Mouse (Mus musculus) heart, embryonic 14.5 days (tissue): ENCODE measurements around the gene Ifna9. TPM values are rescaled to one million over a fixed set of nuclear protein-coding genes. Genes with fewer than 3 reads are reported as not detected.

Experiments used
- ATAC-seq: fragments of 200-750 bp; cut with Nextera tagmentation; 2 replicates; pipeline ENCODE4 v1.8.0; 2017; ENCODE audit warnings: low read depth, moderate TSS enrichment; ENCODE audit not compliant: insufficient number of reproducible peaks, insufficient read depth, low FRiP score
- H3K27ac ChIP-seq, 2 experiments: fragments of 200-500 bp in 1 of 2; fragments of 300-500 bp in 1 of 2; sonication (generic) in 1 of 2; replicated peaks in 1 of 2; 2 replicates each; pipeline ENCODE4 v1.5.1; 2012 to 2014; ENCODE audit warnings: low read depth in 2 of 2, low read length in 2 of 2, control low read depth in 1 of 2, mild to moderate bottlenecking in 1 of 2, mixed read lengths in 1 of 2; ENCODE audit not compliant: control insufficient read depth in 1 of 2, insufficient read depth in 1 of 2
- H3K27me3 ChIP-seq: fragments of 300-500 bp; sonication (generic); 2 replicates; pipeline ENCODE4 v1.6.1; 2014; ENCODE audit warnings: mild to moderate bottlenecking, low read length, control low read depth; ENCODE audit not compliant: control insufficient read depth, insufficient read depth
- H3K36me3 ChIP-seq: fragments of 300-500 bp; sonication (generic); 2 replicates; pipeline ENCODE4 v1.6.1; 2014; ENCODE audit warnings: mild to moderate bottlenecking, control low read depth, low read length, mixed read lengths; ENCODE audit not compliant: control insufficient read depth, insufficient read depth
- H3K4me1 ChIP-seq, 2 experiments: fragments of 200-500 bp in 1 of 2; fragments of 300-500 bp in 1 of 2; sonication (generic) in 1 of 2; 2 replicates each; pipeline ENCODE4 v1.6.1; 2012 to 2014; ENCODE audit warnings: low read length in 2 of 2, control low read depth in 1 of 2, mixed read lengths in 1 of 2; ENCODE audit not compliant: control insufficient read depth in 2 of 2, insufficient read depth in 2 of 2
- H3K4me2 ChIP-seq: fragments of 300-500 bp; sonication (generic); 2 replicates; pipeline ENCODE4 v1.6.1; 2014; ENCODE audit warnings: mild to moderate bottlenecking, low read length
- H3K4me3 ChIP-seq, 2 experiments: fragments of 200-500 bp in 1 of 2; fragments of 300-500 bp in 1 of 2; sonication (generic) in 1 of 2; 2 replicates each; pipeline ENCODE4 v1.5.1; 2012 to 2014; ENCODE audit warnings: low read length in 2 of 2, mild to moderate bottlenecking in 2 of 2, control low read depth in 1 of 2, low read depth in 1 of 2, moderate library complexity in 1 of 2; ENCODE audit not compliant: control insufficient read depth in 1 of 2, insufficient read depth in 1 of 2
- H3K9ac ChIP-seq: fragments of 300-500 bp; sonication (generic); 2 replicates; pipeline ENCODE4 v1.6.1; 2014; ENCODE audit warnings: mild to moderate bottlenecking, low read length
- H3K9me3 ChIP-seq: fragments of 300-500 bp; sonication (generic); 2 replicates; pipeline ENCODE4 v1.6.1; 2016; ENCODE audit warnings: low read length, control low read depth; ENCODE audit not compliant: control insufficient read depth
- WGBS: fragments of 180-500 bp; shearing (Covaris S2); extraction: QIAGEN DNeasy Blood & Tissue Kit; methylation state at CpG from one replicate; pipeline ENCODE4 v1.1.7; 2014; 5-methylcytosine and 5-hydroxymethylcytosine counted together
- polyA plus RNA-seq: library from polyadenylated mRNA; unstranded; fragments of >200 nt; fragmentation: Nextera tagmentation; extraction: Ambion mirVana; gene quantifications from 2 replicates; pipeline ENCODE4 v1.2.1, GENCODE M21; 2014

The Ifna9 gene
- polyA plus RNA-seq, 1 experiment from 2014 or later = not detected

DNA sequence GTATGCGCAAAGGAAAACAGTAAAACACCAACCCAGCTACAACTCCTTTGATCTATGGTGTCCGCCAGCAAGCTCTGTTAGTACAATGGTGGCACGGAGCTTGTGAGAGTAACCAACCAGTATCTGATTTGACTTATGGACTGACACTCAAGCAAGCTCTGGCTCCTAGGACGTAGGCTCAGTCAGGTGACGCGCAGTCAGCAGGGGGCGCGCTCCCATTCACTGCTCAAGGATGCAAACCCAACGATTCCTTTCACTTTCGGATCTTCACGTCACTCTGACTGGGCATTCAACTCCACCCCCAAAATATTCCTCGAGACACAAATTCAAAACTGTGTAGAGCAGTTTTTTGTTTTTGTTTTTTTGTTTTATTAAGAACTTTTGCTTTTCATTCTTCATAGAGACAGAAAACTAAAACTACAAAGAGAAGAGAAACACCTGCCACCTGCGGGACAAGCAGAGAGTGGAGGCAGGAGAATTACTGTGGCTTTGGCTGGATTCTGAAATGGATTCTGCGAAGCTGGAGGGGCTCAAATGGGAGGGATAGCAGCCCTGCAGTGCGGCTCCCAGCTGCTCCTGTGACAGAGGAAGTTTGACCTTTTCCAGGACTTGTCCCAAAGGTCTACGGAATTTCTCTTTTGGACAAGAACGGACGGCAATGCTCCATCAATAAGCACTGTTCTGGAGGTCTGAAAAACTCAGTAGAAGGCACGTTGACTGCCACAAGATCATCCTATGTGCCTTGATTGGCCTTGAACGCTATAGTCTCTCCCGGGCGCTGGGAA lies 41.8 kb downstream of the Ifna9 start:
- Histone ChIP-seq H3K36me3 (no peaks in the 10 kb centered on the region), H3K9me3 (no peaks in the 10 kb centered on the region), H3K9ac (peak overlapping the region; percentile 64), H3K27ac (no peak overlapping the region), H3K27me3 (no peaks in the 10 kb centered on the region), H3K4me3 (peak overlapping the region; percentile 40 to 49), H3K4me2 (peak overlapping the region; percentile 82), H3K4me1 (peaks cover 0 to 3% of the 10 kb centered on the region in 2 experiments; a peak in 2 of 4 replicates)
- WGBS = 26% methylated on average over 22 of the region's 22 CpGs
- ATAC-seq = 0 out of 2 replicates have a peak, but pooled peaks have one; percentile 39

DNA sequence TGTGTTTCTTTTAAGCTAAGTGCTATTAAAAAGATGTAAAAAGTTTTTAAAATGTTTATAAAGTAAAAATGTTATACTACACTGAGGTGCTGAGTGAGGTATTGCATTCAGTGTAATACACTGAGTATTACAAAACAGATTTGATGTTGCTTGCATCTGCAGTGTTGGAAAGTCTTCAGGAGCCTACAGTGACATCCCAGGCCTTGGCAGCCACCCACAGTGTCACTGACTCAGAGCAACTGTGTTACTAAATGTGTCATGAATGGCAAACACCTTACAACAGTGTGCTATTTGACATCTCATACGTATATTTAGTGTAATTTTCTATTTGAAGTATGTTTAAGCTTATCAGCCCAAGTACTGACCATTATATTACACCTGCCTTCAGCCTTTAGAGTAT lies 44.2 kb downstream of the Ifna9 start:
- Histone ChIP-seq H3K36me3 (no peaks in the 10 kb centered on the region), H3K4me2 (no peak overlapping the region), H3K4me3 (no peak overlapping the region), H3K9me3 (no peaks in the 10 kb centered on the region), H3K27me3 (no peaks in the 10 kb centered on the region), H3K4me1 (peaks cover 0 to 3% of the 10 kb centered on the region in 2 experiments; a peak in 2 of 4 replicates), H3K27ac (no peak overlapping the region), H3K9ac (no peak overlapping the region)
- no peak for ATAC-seq
- 79% methylated on average over 1 of the region's 1 CpGs for WGBS

DNA sequence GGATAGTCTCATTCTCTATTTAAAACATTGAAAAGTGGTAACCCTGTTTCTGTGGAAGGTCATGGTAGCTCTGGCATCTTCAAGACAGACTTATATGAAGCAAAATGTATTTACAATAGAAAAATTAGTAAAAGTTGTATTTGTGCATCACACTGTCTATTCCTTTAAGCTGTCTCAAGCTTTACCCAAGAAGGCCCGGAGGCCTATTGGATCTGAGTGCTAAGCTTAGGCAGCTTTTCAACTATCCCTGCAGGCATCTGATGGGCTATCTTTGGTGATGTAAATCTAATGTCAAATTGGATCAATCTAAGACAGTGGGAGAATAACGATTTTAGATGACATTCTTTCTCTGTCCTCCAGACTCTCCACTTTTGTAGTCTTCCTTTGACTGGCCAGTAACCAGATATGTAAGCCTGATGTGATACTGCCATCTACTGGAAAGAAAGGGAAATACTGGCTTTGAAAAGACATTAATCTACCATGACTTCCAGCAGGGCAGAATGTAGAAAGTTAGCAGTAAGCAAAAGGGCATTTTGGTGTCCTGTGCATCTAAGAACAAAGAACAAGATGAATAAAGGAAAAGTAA lies 48.4 kb downstream of the Ifna9 start:
- no peaks in the 10 kb centered on the region for H3K9me3 ChIP-seq
- WGBS = 45% methylated on average over 2 of the region's 2 CpGs
- no peak overlapping the region for H3K4me2 ChIP-seq
- H3K27me3 ChIP-seq = no peaks in the 10 kb centered on the region
- no peak overlapping the region for H3K4me3 ChIP-seq
- no peak overlapping the region for H3K9ac ChIP-seq
- no peak overlapping the region for H3K27ac ChIP-seq
- no peaks in the 10 kb centered on the region for H3K36me3 ChIP-seq
- ATAC-seq = no peak
- no peaks in the 10 kb centered on the region for H3K4me1 ChIP-seq

Other genes starting within 250 kb of the Ifna9 start
- gene Hacd4, start 153.5 kb downstream of the Ifna9 start, polyA plus RNA-seq = 9.7 and 12.3 TPM in 2 replicates
- gene Ifnb1, start 69.6 kb downstream of the Ifna9 start, polyA plus RNA-seq = not detected in 2 replicates
- not detected in 2 replicates for gene Ifna15, start 34.1 kb downstream of the Ifna9 start, polyA plus RNA-seq
- not detected in 2 replicates for gene Ifna14, start 20.6 kb downstream of the Ifna9 start, polyA plus RNA-seq
- gene Ifna12, start 11.0 kb upstream of the Ifna9 start, polyA plus RNA-seq = not detected in 2 replicates
- not detected in 2 replicates for gene C87499, start 42.0 kb upstream of the Ifna9 start, polyA plus RNA-seq
- gene Ifna13, start 52.1 kb upstream of the Ifna9 start, polyA plus RNA-seq = not detected in 2 replicates
- not detected in 2 replicates for gene Ifna16, start 84.5 kb upstream of the Ifna9 start, polyA plus RNA-seq
- not detected in 2 replicates for gene Ifna2, start 91.5 kb upstream of the Ifna9 start, polyA plus RNA-seq
- gene Ifnab, start 99.0 kb upstream of the Ifna9 start, polyA plus RNA-seq = not detected in 2 replicates
- 1.6 and 1.7 TPM in 2 replicates for gene Gm26566, start 129.4 kb upstream of the Ifna9 start, polyA plus RNA-seq
- gene Klhl9, start 130.1 kb upstream of the Ifna9 start, polyA plus RNA-seq = 105 and 108 TPM in 2 replicates
- not detected in 2 replicates for gene Gm13271, start 162.5 kb upstream of the Ifna9 start, polyA plus RNA-seq
- 0.49 TPM in 1 of 2 replicates, not detected in the other for gene Gm13283, start 167.7 kb upstream of the Ifna9 start, polyA plus RNA-seq
- gene Gm13290, start 181.4 kb upstream of the Ifna9 start, polyA plus RNA-seq = not detected in 2 replicates
- gene Gm13289, start 184.5 kb upstream of the Ifna9 start, polyA plus RNA-seq = not detected in 2 replicates
- not detected in 2 replicates for gene Gm13272, start 187.5 kb upstream of the Ifna9 start, polyA plus RNA-seq
- not detected in 2 replicates for gene Ifnz, start 189.7 kb upstream of the Ifna9 start, polyA plus RNA-seq
- not detected in 2 replicates for gene Gm13276, start 193.3 kb upstream of the Ifna9 start, polyA plus RNA-seq
- gene Gm13277, start 196.2 kb upstream of the Ifna9 start, polyA plus RNA-seq = not detected in 2 replicates
- not detected in 2 replicates for gene Gm13278, start 199.2 kb upstream of the Ifna9 start, polyA plus RNA-seq
- gene Gm13275, start 202.1 kb upstream of the Ifna9 start, polyA plus RNA-seq = not detected in 2 replicates
- gene Gm13279, start 205.0 kb upstream of the Ifna9 start, polyA plus RNA-seq = not detected in 2 replicates
- 0.66 and 0.80 TPM in 2 replicates for gene Gm13285, start 207.3 kb upstream of the Ifna9 start, polyA plus RNA-seq
- gene Gm13287, start 210.9 kb upstream of the Ifna9 start, polyA plus RNA-seq = not detected in 2 replicates
- 0.07 TPM in 1 of 2 replicates, not detected in the other for gene Gm13288, start 213.1 kb upstream of the Ifna9 start, polyA plus RNA-seq
- not detected in 2 replicates for gene Ifna7, start 223.8 kb upstream of the Ifna9 start, polyA plus RNA-seq
- gene Ifna11, start 227.6 kb upstream of the Ifna9 start, polyA plus RNA-seq = not detected in 2 replicates
- gene Ifna6, start 235.0 kb upstream of the Ifna9 start, polyA plus RNA-seq = not detected in 2 replicates
- gene Ifna5, start 243.1 kb upstream of the Ifna9 start, polyA plus RNA-seq = not detected in 2 replicates
- not detected in 2 replicates for gene Ifna4, start 249.5 kb upstream of the Ifna9 start, polyA plus RNA-seq